Mouse (Mus musculus) megakaryocyte, embryonic 14.5 days (primary cell): Measurements from ENCODE around the gene Zmym2. TPM values are rescaled to one million over a fixed set of nuclear protein-coding genes. Genes with fewer than 3 reads are reported as not detected.
"Not testable (repeated sequence)": the region's sequence is repeated elsewhere in the genome, so short reads cannot be mapped to it uniquely, and the experiment has no call there.

Experiments used
- H3K27me3 ChIP-seq: replicated peaks from 2 replicates; pipeline ENCODE3; 2012; ENCODE audit warnings: inconsistent platforms
- H3K36me3 ChIP-seq: replicated peaks from 2 replicates; pipeline ENCODE3; 2012; ENCODE audit warnings: low read length, inconsistent platforms, mixed read lengths
- H3K4me1 ChIP-seq: 2 replicates; pipeline ENCODE4 v1.6.1; 2012; ENCODE audit warnings: inconsistent platforms
- H3K4me3 ChIP-seq: replicated peaks from 2 replicates; pipeline ENCODE3; 2012; ENCODE audit warnings: moderate library complexity, mild to moderate bottlenecking, inconsistent platforms
- H3K9me3 ChIP-seq: 2 replicates; pipeline ENCODE4 v1.6.1; 2012; ENCODE audit warnings: inconsistent platforms
- FLI1 ChIP-seq: IDR thresholded peaks from 2 replicates; pipeline ENCODE4 v1.6.1; 2012; ENCODE audit warnings: low read length, inconsistent platforms, mixed read lengths
- GATA1 ChIP-seq: IDR thresholded peaks from 3 replicates; pipeline ENCODE4 v1.6.1; 2012; ENCODE audit warnings: mixed read lengths, low read length, inconsistent platforms, borderline replicate concordance
- polyA plus RNA-seq: library from polyadenylated mRNA; stranded (reverse); fragments of >175 nt; gene quantifications from 2 replicates; pipeline ENCODE4 v1.2.3, GENCODE M21; 2012; ENCODE audit warnings: low replicate concordance; ENCODE audit not compliant: insufficient read depth

The Zmym2 gene
- 1.2 TPM in 1 of 2 replicates, not detected in the other for polyA plus RNA-seq

GRCm38 (mm10) chr14:56886594-56887513 is at the start of gene Zmym2:
TSS of gene Zmym2 (plus strand) at chr14:56886653.
- not testable (repeated sequence) for H3K9me3 ChIP-seq

GRCm38 (mm10) chr14:56844033-56844432 is 42.4 kb upstream of the Zmym2 start:
- Histone ChIP-seq H3K27me3 (no peaks in the 10 kb centered on the region), H3K4me3 (no peak overlapping the region), H3K4me1 (peaks cover 7% of the 10 kb centered on the region), H3K9me3 (peaks cover 10% of the 10 kb centered on the region), H3K36me3 (no peaks in the 10 kb centered on the region)
- TF ChIP-seq GATA1 = no peak
- TF ChIP-seq FLI1 = no peak

More at GRCm38 (mm10) chr14:56886594-56887513, at the start of gene Zmym2:
- H3K4me1 ChIP-seq = peaks cover 28% of the 10 kb centered on the region
- peaks cover 35% of the 10 kb centered on the region for H3K36me3 ChIP-seq
- H3K27me3 ChIP-seq = not testable (repeated sequence)
- peak within 1 kb of the TSS; percentile 92 for H3K4me3 ChIP-seq

GRCm38 (mm10) chr14:56844507-56844906 is 41.9 kb upstream of the Zmym2 start:
- Histone ChIP-seq H3K9me3 (peaks cover 10% of the 10 kb centered on the region), H3K4me1 (peaks cover 7% of the 10 kb centered on the region), H3K4me3 (no peak overlapping the region), H3K36me3 (no peaks in the 10 kb centered on the region), H3K27me3 (no peaks in the 10 kb centered on the region)
- TF ChIP-seq FLI1 (no peak), GATA1 (no peak)

- Histone ChIP-seq H3K4me3 (no peak overlapping the region), H3K27me3 (peaks cover 2% of the 10 kb centered on the region), H3K36me3 (no peaks in the 10 kb centered on the region), H3K9me3 (peaks cover 21% of the 10 kb centered on the region), H3K4me1 (peaks cover 11% of the 10 kb centered on the region)
- TF ChIP-seq FLI1 (no peak), GATA1 (no peak)
These were observed 38.1 kb upstream of the Zmym2 start for GRCm38 (mm10) chr14:56848322-56848721.

GRCm38 (mm10) chr14:56849681-56850080 is 36.8 kb upstream of the Zmym2 start:
- Histone ChIP-seq H3K4me1 (peaks cover 11% of the 10 kb centered on the region), H3K9me3 (peaks cover 35% of the 10 kb centered on the region), H3K4me3 (no peak overlapping the region), H3K27me3 (peaks cover 2% of the 10 kb centered on the region), H3K36me3 (no peaks in the 10 kb centered on the region)
- no peak for TF ChIP-seq FLI1
- TF ChIP-seq GATA1 = no peak

GRCm38 (mm10) chr14:56864041-56864440 is 22.4 kb upstream of the Zmym2 start:
- Histone ChIP-seq H3K27me3 (peaks cover 43% of the 10 kb centered on the region), H3K9me3 (peaks cover 12% of the 10 kb centered on the region), H3K4me3 (no peak overlapping the region), H3K36me3 (no peaks in the 10 kb centered on the region), H3K4me1 (peaks cover 5% of the 10 kb centered on the region; the same call in 1 of the 2 replicates)
- no peak for TF ChIP-seq FLI1

GRCm38 (mm10) chr14:56864641-56865040 is 21.8 kb upstream of the Zmym2 start:
- peaks cover 5% of the 10 kb centered on the region; the same call in 1 of the 2 replicates for H3K4me1 ChIP-seq
- peaks cover 43% of the 10 kb centered on the region for H3K27me3 ChIP-seq
- H3K4me3 ChIP-seq = no peak overlapping the region
- no peak for TF ChIP-seq GATA1
- TF ChIP-seq FLI1 = no peak
- no peaks in the 10 kb centered on the region for H3K36me3 ChIP-seq
- peaks cover 12% of the 10 kb centered on the region for H3K9me3 ChIP-seq

- not testable (repeated sequence) for H3K36me3 ChIP-seq, H3K4me3 ChIP-seq, H3K4me1 ChIP-seq
- Histone ChIP-seq H3K9me3 (peaks cover 12% of the 10 kb centered on the region), H3K27me3 (peaks cover 40% of the 10 kb centered on the region)
These were observed 21.3 kb upstream of the Zmym2 start for GRCm38 (mm10) chr14:56865112-56865511.

GRCm38 (mm10) chr14:56873525-56873924 is 12.9 kb upstream of the Zmym2 start:
- TF ChIP-seq GATA1 (no peak), FLI1 (no peak)
- Histone ChIP-seq H3K4me1 (no peaks in the 10 kb centered on the region), H3K4me3 (no peak overlapping the region), H3K9me3 (peaks cover 26% of the 10 kb centered on the region), H3K27me3 (peaks cover 2% of the 10 kb centered on the region), H3K36me3 (no peaks in the 10 kb centered on the region)

- H3K27me3 ChIP-seq = peaks cover 3% of the 10 kb centered on the region
These were observed 10.8 kb upstream of the Zmym2 start for GRCm38 (mm10) chr14:56875586-56876159.

GRCm38 (mm10) chr14:56881271-56881670 is 5.2 kb upstream of the Zmym2 start:
- peaks cover 2% of the 10 kb centered on the region for H3K27me3 ChIP-seq
- no peak overlapping the region for H3K4me3 ChIP-seq
- peaks cover 4% of the 10 kb centered on the region; the same call in 1 of the 2 replicates for H3K9me3 ChIP-seq
- H3K36me3 ChIP-seq = no peaks in the 10 kb centered on the region
- peaks cover 4% of the 10 kb centered on the region; the same call in 1 of the 2 replicates for H3K4me1 ChIP-seq
- TF ChIP-seq GATA1 = no peak
- no peak for TF ChIP-seq FLI1

More at GRCm38 (mm10) chr14:56875586-56876159, 10.8 kb upstream of the Zmym2 start:
- Histone ChIP-seq H3K4me3 (no peak overlapping the region), H3K4me1 (no peaks in the 10 kb centered on the region), H3K36me3 (no peaks in the 10 kb centered on the region), H3K9me3 (peaks cover 20% of the 10 kb centered on the region)
- TF ChIP-seq FLI1 (no peak), GATA1 (no peak)
